Mouse (Mus musculus): Measurements from ENCODE around the gene Ctsf. TPM values are rescaled to one million over a fixed set of nuclear protein-coding genes. Genes with fewer than 3 reads are reported as not detected.
A peak's percentile ranks its signal among the peaks of the same experiment; 100 is the strongest.
"Not testable (repeated sequence)": the region's sequence is repeated elsewhere in the genome, so short reads cannot be mapped to it uniquely, and the experiment has no call there.

The Ctsf gene
- polyA plus RNA-seq, 1 experiment from 2014 or later: 61.7 TPM

GRCm38 (mm10) chr19:4855951-4856350 is 1.0 kb downstream of the Ctsf start:
- Histone ChIP-seq H3K4me3 (peak overlapping the region; percentile 81), H3K27ac (replicated peaks) (no peak overlapping the region), H3K4me1 (peaks cover 16% of the 10 kb centered on the region), H3K27me3 (peaks cover 5% of the 10 kb centered on the region; the same call in 1 of the 2 replicates), H3K9ac (replicated peaks) (peak overlapping the region; percentile 62), H3K36me3 (peaks cover 4% of the 10 kb centered on the region; the same call in 1 of the 2 replicates), H3K9me3 (no peaks in the 10 kb centered on the region), H3K4me2 (replicated peaks) (peak overlapping the region; percentile 96)
- WGBS: 48% methylated on average over 4 of the region's 4 CpGs
- no peak for ATAC-seq (replicated peaks)

GRCm38 (mm10) chr19:4859081-4859480 is 4.2 kb downstream of the Ctsf start:
- WGBS: 84% methylated on average over 6 of the region's 6 CpGs
- ATAC-seq (replicated peaks): no peak
- Histone ChIP-seq H3K9me3 (no peaks in the 10 kb centered on the region), H3K36me3 (peaks cover 5% of the 10 kb centered on the region; the same call in 1 of the 2 replicates), H3K4me1 (peaks cover 16% of the 10 kb centered on the region), H3K4me3 (no peak overlapping the region), H3K27ac (replicated peaks) (no peak overlapping the region), H3K27me3 (peaks cover 5% of the 10 kb centered on the region; the same call in 1 of the 2 replicates), H3K4me2 (replicated peaks) (no peak overlapping the region), H3K9ac (replicated peaks) (no peak overlapping the region)

GRCm38 (mm10) chr19:4863048-4863447 is 8.1 kb downstream of the Ctsf start:
- no peaks in the 10 kb centered on the region for H3K4me1 ChIP-seq
- no peak overlapping the region for H3K27ac ChIP-seq (replicated peaks)
- H3K4me3 ChIP-seq: no peak overlapping the region
- WGBS: 77% methylated on average over 6 of the region's 6 CpGs
- no peak overlapping the region for H3K4me2 ChIP-seq (replicated peaks)
- no peak for ATAC-seq (replicated peaks)
- H3K9me3 ChIP-seq: no peaks in the 10 kb centered on the region
- no peaks in the 10 kb centered on the region for H3K27me3 ChIP-seq
- H3K36me3 ChIP-seq: peaks cover 5% of the 10 kb centered on the region; the same call in 1 of the 2 replicates
- no peak overlapping the region for H3K9ac ChIP-seq (replicated peaks)

DNA sequence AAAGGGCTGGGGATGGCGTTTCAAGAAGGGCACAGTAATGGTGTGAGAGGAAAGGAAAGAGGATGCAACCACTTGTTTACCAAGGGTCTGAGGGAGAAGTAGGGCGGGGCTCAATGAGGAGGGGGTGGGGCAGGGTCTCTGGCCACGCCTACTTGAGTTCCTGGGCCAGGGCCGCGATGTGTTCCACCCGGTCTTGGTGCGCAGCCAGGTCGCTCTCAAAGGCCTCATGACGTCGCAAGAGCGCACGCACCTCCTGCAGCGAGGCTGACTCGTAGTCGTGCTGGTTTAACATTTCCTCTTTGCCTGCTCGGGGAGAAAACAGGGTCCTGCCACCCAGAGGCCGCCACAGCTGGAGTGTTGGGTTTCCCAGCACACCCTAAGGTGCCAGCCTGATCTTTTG is 10.2 kb downstream of the Ctsf start:
- H3K4me1 ChIP-seq: no peaks in the 10 kb centered on the region
- no peak overlapping the region for H3K9ac ChIP-seq (replicated peaks)
- ATAC-seq (replicated peaks): no peak
- no peaks in the 10 kb centered on the region for H3K9me3 ChIP-seq
- H3K4me2 ChIP-seq (replicated peaks): 0 out of 2 replicates have a peak overlapping the region, but pooled peaks have one; percentile 18
- no peak overlapping the region for H3K27ac ChIP-seq (replicated peaks)
- H3K36me3 ChIP-seq: peaks cover 5% of the 10 kb centered on the region; the same call in 1 of the 2 replicates
- no peaks in the 10 kb centered on the region for H3K27me3 ChIP-seq
- no peak overlapping the region for H3K4me3 ChIP-seq
- 4% methylated on average over 17 of the region's 17 CpGs for WGBS

GRCm38 (mm10) chr19:4874613-4875012 is 19.7 kb downstream of the Ctsf start:
- 91% methylated on average over 1 of the region's 1 CpGs for WGBS

GRCm38 (mm10) chr19:4876241-4876640 is 21.3 kb downstream of the Ctsf start:
- no peak overlapping the region for H3K27ac ChIP-seq (replicated peaks)
- 81% methylated on average over 2 of the region's 4 CpGs for WGBS
- no peak overlapping the region for H3K4me2 ChIP-seq (replicated peaks)
- H3K27me3 ChIP-seq: peaks cover 3% of the 10 kb centered on the region; the same call in 1 of the 2 replicates
- H3K9ac ChIP-seq (replicated peaks): no peak overlapping the region
- H3K4me3 ChIP-seq: no peak overlapping the region
- peaks cover 16% of the 10 kb centered on the region for H3K4me1 ChIP-seq
- no peaks in the 10 kb centered on the region for H3K9me3 ChIP-seq
- ATAC-seq (replicated peaks): no peak
- H3K36me3 ChIP-seq: no peaks in the 10 kb centered on the region

More at GRCm38 (mm10) chr19:4874613-4875012, 19.7 kb downstream of the Ctsf start:
- not testable (repeated sequence) for H3K36me3 ChIP-seq; ATAC-seq (replicated peaks); H3K4me3 ChIP-seq; H3K9me3 ChIP-seq; H3K9ac ChIP-seq (replicated peaks); H3K27me3 ChIP-seq; H3K4me2 ChIP-seq (replicated peaks); H3K27ac ChIP-seq (replicated peaks)
- peaks cover 14% of the 10 kb centered on the region for H3K4me1 ChIP-seq

DNA sequence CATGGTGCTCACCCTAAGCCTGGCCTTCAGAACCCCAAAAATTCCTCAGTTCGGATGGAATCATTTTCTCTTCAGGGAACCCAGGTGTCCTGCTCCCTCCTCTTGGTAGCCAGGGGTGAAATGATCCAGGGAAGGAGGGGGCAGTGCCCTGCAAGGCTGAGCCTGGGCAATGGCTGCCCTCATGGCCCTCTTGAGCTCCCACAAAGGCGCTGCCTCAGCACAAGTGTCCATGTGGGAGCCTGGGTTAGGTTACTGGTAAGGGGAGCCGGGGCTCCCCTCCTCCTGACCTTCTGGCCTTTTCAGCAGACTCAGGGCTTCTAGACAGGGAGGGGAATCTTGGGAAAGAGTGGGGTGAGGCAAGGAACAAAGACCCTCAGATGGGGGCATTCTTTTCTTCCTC is 21.8 kb downstream of the Ctsf start:
- ATAC-seq (replicated peaks): no peak
- Histone ChIP-seq H3K4me1 (peaks cover 16% of the 10 kb centered on the region), H3K9me3 (no peaks in the 10 kb centered on the region), H3K27me3 (peaks cover 3% of the 10 kb centered on the region; the same call in 1 of the 2 replicates), H3K27ac (replicated peaks) (no peak overlapping the region), H3K4me2 (replicated peaks) (no peak overlapping the region), H3K36me3 (no peaks in the 10 kb centered on the region), H3K4me3 (no peak overlapping the region), H3K9ac (replicated peaks) (no peak overlapping the region)
- 66% methylated on average over 3 of the region's 3 CpGs for WGBS

DNA sequence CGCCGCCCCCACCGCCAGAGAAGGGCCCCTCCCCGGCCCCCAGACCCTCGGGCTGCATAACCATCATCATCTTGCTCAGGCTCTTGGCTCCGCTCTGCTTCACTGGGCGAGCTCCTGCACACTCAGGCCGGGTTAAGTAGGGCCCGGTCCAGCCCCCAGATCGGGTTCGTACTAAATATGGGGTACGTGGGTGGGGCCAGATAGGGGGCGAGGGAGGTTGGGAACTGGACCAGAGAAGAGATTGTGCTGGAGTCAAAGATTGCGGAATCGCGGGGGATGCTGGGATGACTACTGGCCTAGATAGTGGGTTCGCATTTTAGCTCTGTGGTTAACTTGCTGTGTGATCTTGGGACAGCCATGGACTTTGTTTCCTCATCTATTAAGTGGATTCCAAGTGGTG is 22.9 kb downstream of the Ctsf start, which contains the start of gene Actn3:
Gene Actn3, minus strand, starts transcription at position 125 of the 400 bp plus-strand sequence.
- Histone ChIP-seq H3K9ac (replicated peaks) (peak within 1 kb of the TSS; percentile 84), H3K4me2 (replicated peaks) (peak within 1 kb of the TSS; percentile 90), H3K36me3 (no peaks in the 10 kb centered on the region), H3K27ac (replicated peaks) (peak within 1 kb of the TSS; percentile 59), H3K9me3 (no peaks in the 10 kb centered on the region), H3K27me3 (peaks cover 3% of the 10 kb centered on the region; the same call in 1 of the 2 replicates), H3K4me3 (peak within 1 kb of the TSS; percentile 91), H3K4me1 (peaks cover 16% of the 10 kb centered on the region)
- WGBS: 2% methylated on average over 17 of the region's 17 CpGs
- ATAC-seq (replicated peaks): peak; percentile 21; the same call in 1 of the 2 replicates

DNA sequence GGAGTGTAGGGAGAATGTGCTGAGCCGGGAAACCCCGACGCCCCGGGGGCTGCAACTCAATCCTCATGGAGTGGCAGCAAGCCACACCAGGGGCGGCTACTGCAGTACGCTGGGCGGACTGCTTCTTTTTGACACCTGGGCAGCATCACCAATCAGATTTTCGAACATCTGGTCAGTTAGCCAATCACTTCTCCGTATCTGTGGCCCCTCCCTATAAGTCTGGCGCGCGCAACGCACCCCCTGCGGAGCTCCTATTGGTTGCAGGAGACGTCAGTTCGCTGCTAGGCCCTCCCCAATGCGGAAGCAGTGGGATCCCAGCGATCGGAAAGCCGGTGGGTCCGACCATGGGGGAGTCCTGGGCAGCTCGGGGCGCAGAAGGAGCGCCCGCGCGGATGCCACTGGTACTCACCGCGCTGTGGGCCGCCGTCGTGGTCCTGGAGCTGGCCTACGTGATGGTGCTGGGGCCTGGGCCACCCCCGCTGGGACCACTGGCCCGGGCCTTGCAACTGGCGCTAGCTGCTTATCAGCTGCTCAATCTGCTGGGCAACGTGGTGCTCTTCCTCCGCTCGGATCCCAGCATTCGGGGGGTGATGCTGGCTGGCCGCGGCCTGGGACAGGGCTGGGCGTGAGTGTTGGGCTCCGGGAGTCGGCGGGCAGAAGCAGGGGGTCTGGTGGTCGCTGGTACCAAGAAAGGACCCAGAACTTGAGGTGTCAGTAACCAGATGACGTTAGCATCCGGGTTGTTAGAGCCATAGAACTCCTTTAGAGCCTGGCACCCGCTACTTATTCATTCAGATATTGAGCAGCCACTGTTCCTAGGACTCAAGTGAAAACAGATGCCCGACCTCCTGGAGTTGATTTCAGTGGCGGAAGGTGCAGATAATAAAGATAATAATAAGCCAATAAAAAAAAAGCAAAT is 23.7 kb downstream of the Ctsf start, which contains the start of gene Zdhhc24:
Gene Zdhhc24, plus strand, starts transcription at position 264 of the 919 bp plus-strand sequence.
- Histone ChIP-seq H3K9ac (replicated peaks) (peak within 1 kb of the TSS; percentile 84), H3K36me3 (no peaks in the 10 kb centered on the region), H3K4me1 (peaks cover 16% of the 10 kb centered on the region), H3K27ac (replicated peaks) (peak within 1 kb of the TSS; percentile 59), H3K27me3 (peaks cover 3% of the 10 kb centered on the region; the same call in 1 of the 2 replicates), H3K9me3 (no peaks in the 10 kb centered on the region), H3K4me3 (peak within 1 kb of the TSS; percentile 91), H3K4me2 (replicated peaks) (peak within 1 kb of the TSS; percentile 90)
- 1% methylated on average over 52 of the region's 52 CpGs for WGBS
- ATAC-seq (replicated peaks): peak; percentile 98

GRCm38 (mm10) chr19:4879324-4879703 is 24.4 kb downstream of the Ctsf start:
- Histone ChIP-seq H3K27ac (replicated peaks) (no peak overlapping the region), H3K4me2 (replicated peaks) (peak overlapping the region; percentile 90), H3K4me3 (peak overlapping the region; percentile 91), H3K27me3 (peaks cover 3% of the 10 kb centered on the region; the same call in 1 of the 2 replicates), H3K36me3 (no peaks in the 10 kb centered on the region), H3K4me1 (peaks cover 16% of the 10 kb centered on the region), H3K9me3 (no peaks in the 10 kb centered on the region), H3K9ac (replicated peaks) (peak overlapping the region; percentile 84; the same call in 1 of the 2 replicates)
- ATAC-seq (replicated peaks): no peak
- 64% methylated on average over 10 of the region's 10 CpGs for WGBS

DNA sequence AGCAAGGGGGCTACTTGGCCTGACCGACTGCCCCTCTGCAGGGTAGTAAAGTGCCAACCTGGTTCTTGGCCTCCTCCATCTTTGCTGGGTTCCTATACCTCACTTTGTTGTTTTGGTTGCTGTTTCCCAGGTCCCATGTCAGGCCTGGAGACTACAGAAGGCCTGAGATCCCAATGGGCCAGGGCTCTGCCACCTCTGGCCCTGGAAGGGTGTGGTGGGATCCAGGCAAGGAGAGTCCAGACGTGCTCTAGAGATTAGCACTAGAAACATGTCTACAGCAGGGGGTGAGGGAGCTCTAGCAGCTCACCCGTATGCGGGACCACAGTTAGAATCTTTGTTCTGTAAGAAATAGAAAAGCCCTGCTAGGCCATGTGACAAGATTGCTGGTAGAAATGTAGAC is 29.0 kb downstream of the Ctsf start:
- Histone ChIP-seq H3K9me3 (no peaks in the 10 kb centered on the region), H3K4me3 (no peak overlapping the region), H3K4me2 (replicated peaks) (no peak overlapping the region), H3K36me3 (no peaks in the 10 kb centered on the region), H3K27ac (replicated peaks) (no peak overlapping the region), H3K27me3 (no peaks in the 10 kb centered on the region), H3K4me1 (peaks cover 7% of the 10 kb centered on the region), H3K9ac (replicated peaks) (no peak overlapping the region)
- WGBS: 83% methylated on average over 4 of the region's 4 CpGs
- ATAC-seq (replicated peaks): no peak

GRCm38 (mm10) chr19:4889791-4890190 is 34.9 kb downstream of the Ctsf start:
- 89% methylated on average over 10 of the region's 10 CpGs for WGBS
- ATAC-seq (replicated peaks): no peak

More at GRCm38 (mm10) chr19:4889791-4890190, 34.9 kb downstream of the Ctsf start:
- Histone ChIP-seq H3K4me1 (no peaks in the 10 kb centered on the region), H3K27me3 (no peaks in the 10 kb centered on the region), H3K9ac (replicated peaks) (no peak overlapping the region), H3K4me2 (replicated peaks) (no peak overlapping the region), H3K27ac (replicated peaks) (no peak overlapping the region), H3K36me3 (peaks cover 22% of the 10 kb centered on the region; the same call in 1 of the 2 replicates), H3K9me3 (no peaks in the 10 kb centered on the region), H3K4me3 (no peak overlapping the region)

Data from forebrain, embryonic 15.5 days (tissue).